Mouse (Mus musculus): ENCODE measurements at regions not wholly inside any gene's neighbourhood (a gene's known extent, or its start where the extent isn't known, plus 50 kb on each side); places are given as distances from the start of the nearest gene placed in this dataset.

- no peak for TF ChIP-seq CTCF (IDR thresholded peaks at IDR 0.05)
- no peak for TF ChIP-seq EP300 (IDR thresholded peaks at IDR 0.05)
Observed at GRCm38 (mm10) chr6:49624564-49624963, 197.9 kb upstream of the Npy start.

All from lung, postnatal 0 days (tissue).